Mouse (Mus musculus): ENCODE measurements around the gene Zmym3. TPM values are rescaled to one million over a fixed set of nuclear protein-coding genes. Genes with fewer than 3 reads are reported as not detected.

Gene Zmym3
- polyA plus RNA-seq, 2 experiments: 30.4 to 118 TPM

DNA sequence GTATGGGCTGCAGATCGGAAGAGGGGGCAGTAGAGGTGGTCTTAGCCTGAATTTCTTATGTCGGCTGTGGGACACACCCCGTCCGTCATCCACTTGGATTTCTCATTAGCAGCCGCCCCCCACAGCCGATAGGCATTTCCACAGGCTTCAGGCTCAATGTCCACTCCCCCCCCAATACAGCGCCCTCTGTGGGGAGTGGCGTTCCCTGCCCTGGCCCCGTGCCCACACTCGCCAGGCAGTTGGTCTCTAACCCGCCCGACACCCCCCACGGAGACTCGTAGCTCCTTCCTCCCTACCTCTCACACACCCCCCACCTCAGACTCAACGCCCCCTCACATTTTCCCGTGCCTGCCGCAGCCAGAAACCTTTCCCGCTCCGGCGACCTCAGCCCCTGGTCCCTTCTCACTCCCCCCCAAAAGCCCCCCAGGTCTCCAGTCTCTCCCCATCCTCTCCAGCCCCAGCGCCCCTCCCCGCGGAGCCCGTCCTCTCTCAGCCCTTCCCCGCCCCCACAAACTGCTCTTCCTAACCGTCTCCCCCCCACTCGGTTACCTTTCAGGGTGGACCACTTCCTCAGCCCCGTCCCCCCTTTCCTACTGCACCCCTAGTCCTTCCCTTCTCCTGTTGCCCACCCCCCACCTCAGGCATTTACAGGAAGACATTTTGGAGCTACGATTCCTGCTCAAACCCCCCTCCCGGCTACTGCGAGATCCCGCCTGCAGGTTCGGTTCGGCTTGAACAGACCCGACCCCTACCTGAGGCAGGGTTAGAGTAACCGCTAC lies 1.5 kb downstream of the Zmym3 start:
- Histone ChIP-seq H3K4me1 (ENCODE audit: control insufficient read depth, insufficient read depth, low read length) (no peaks in the 10 kb centered on the region), H3K4me2 (replicated peaks; ENCODE audit: low read depth, low read length, severe bottlenecking) (peak overlapping the region; percentile 60), H3K27ac (replicated peaks; ENCODE audit: low read depth, low read length) (peak overlapping the region; percentile 70), H3K27me3 (ENCODE audit: control insufficient read depth, insufficient read depth, low read length) (no peaks in the 10 kb centered on the region), H3K36me3 (ENCODE audit: control insufficient read depth, insufficient read depth, low read length) (peaks cover 6% of the 10 kb centered on the region), H3K9me3 (ENCODE audit: control insufficient read depth, low read length) (no peaks in the 10 kb centered on the region), H3K4me3 (replicated peaks; ENCODE audit: low read length) (peak overlapping the region; percentile 57), H3K9ac (ENCODE audit: low read depth, low read length, severe bottlenecking) (peak overlapping the region; percentile 70)
- no peak for TF ChIP-seq POLR2A (IDR thresholded peaks at IDR 0.05; ENCODE audit: borderline replicate concordance, extremely low read depth, insufficient read depth, insufficient read length)
- DNase-seq (ENCODE audit: low spot score) (peak; percentile 8), ATAC-seq (ENCODE audit: low FRiP score, low read depth) (peak; percentile 20; the same call in 1 of the 2 replicates)
- WGBS: 25% methylated on average over 35 of the region's 36 CpGs

DNA sequence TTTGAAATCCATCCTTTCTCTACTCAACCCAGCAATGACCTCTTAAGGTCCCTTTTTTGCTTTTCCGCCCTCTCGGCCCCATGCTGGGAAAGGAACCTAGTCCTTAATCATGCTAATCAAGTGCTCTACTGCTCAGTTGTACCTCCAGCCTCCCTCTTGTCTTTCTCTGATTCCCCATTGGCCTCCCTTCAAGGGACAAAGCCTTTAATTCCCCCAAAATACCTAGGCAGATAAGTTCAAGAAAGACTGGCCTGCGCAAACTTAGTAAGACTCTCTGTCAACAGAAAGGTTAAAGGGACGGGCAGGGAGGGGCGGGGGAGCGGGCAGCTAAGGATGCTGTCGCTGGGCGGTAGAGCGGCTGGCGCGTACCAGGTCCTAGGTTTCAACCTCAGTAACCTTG lies 24.2 kb downstream of the Zmym3 start:
- Histone ChIP-seq H3K27ac (replicated peaks; ENCODE audit: low read depth, low read length) (no peak overlapping the region), H3K9me3 (ENCODE audit: control insufficient read depth, low read length) (no peaks in the 10 kb centered on the region), H3K4me2 (replicated peaks; ENCODE audit: low read depth, low read length, severe bottlenecking) (no peak overlapping the region), H3K27me3 (ENCODE audit: control insufficient read depth, insufficient read depth, low read length) (peaks cover 18% of the 10 kb centered on the region), H3K9ac (ENCODE audit: low read depth, low read length, severe bottlenecking) (no peak overlapping the region), H3K4me3 (replicated peaks; ENCODE audit: low read length) (no peak overlapping the region), H3K36me3 (ENCODE audit: control insufficient read depth, insufficient read depth, low read length) (no peaks in the 10 kb centered on the region), H3K4me1 (ENCODE audit: control insufficient read depth, insufficient read depth, low read length) (no peaks in the 10 kb centered on the region)
- ATAC-seq (ENCODE audit: low FRiP score, low read depth): no peak
- DNase-seq (ENCODE audit: low spot score): no peak
- WGBS: 26% methylated on average over 11 of the region's 11 CpGs
- no peak for TF ChIP-seq POLR2A (IDR thresholded peaks at IDR 0.05; ENCODE audit: borderline replicate concordance, extremely low read depth, insufficient read depth, insufficient read length)

DNA sequence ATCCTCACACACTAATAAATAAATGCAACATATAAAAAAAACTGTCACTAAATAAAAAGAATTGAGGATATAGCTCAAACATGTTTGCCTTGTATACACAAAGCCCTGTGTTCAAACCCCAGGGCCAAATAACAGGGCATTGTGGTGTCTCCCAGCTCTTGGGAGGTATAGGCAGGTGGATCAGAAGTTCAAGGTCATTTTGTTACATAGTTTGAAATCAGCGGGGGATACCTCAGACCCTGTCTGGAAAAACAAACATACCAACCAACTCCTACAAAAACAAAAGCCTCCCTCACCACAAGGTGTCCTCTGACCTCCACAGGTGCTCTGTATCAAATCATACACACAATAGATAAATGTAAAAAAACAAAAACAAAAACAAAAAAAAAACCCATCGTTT lies 26.3 kb downstream of the Zmym3 start:
- Histone ChIP-seq H3K4me2 (replicated peaks; ENCODE audit: low read depth, low read length, severe bottlenecking) (no peak overlapping the region), H3K4me1 (ENCODE audit: control insufficient read depth, insufficient read depth, low read length) (no peaks in the 10 kb centered on the region), H3K27me3 (ENCODE audit: control insufficient read depth, insufficient read depth, low read length) (peaks cover 18% of the 10 kb centered on the region), H3K36me3 (ENCODE audit: control insufficient read depth, insufficient read depth, low read length) (no peaks in the 10 kb centered on the region), H3K4me3 (replicated peaks; ENCODE audit: low read length) (no peak overlapping the region), H3K9me3 (ENCODE audit: control insufficient read depth, low read length) (no peaks in the 10 kb centered on the region), H3K9ac (ENCODE audit: low read depth, low read length, severe bottlenecking) (no peak overlapping the region), H3K27ac (replicated peaks; ENCODE audit: low read depth, low read length) (no peak overlapping the region)
- no peak for DNase-seq (ENCODE audit: low spot score)
- ATAC-seq (ENCODE audit: low FRiP score, low read depth): no peak
- WGBS: 66% methylated on average over 2 of the region's 2 CpGs
- no peak for TF ChIP-seq POLR2A (IDR thresholded peaks at IDR 0.05; ENCODE audit: borderline replicate concordance, extremely low read depth, insufficient read depth, insufficient read length)

GRCm38 (mm10) chrX:101388866-101389537 lies 31.6 kb downstream of the Zmym3 start:
- TF ChIP-seq POLR2A (IDR thresholded peaks at IDR 0.05; ENCODE audit: borderline replicate concordance, extremely low read depth, insufficient read depth, insufficient read length): no peak
- Histone ChIP-seq H3K9me3 (ENCODE audit: control insufficient read depth, low read length) (no peaks in the 10 kb centered on the region), H3K27me3 (ENCODE audit: control insufficient read depth, insufficient read depth, low read length) (peaks cover 12% of the 10 kb centered on the region), H3K36me3 (ENCODE audit: control insufficient read depth, insufficient read depth, low read length) (no peaks in the 10 kb centered on the region), H3K9ac (ENCODE audit: low read depth, low read length, severe bottlenecking) (no peak overlapping the region), H3K4me1 (ENCODE audit: control insufficient read depth, insufficient read depth, low read length) (no peaks in the 10 kb centered on the region), H3K4me2 (replicated peaks; ENCODE audit: low read depth, low read length, severe bottlenecking) (no peak overlapping the region), H3K4me3 (replicated peaks; ENCODE audit: low read length) (no peak overlapping the region), H3K27ac (replicated peaks; ENCODE audit: low read depth, low read length) (no peak overlapping the region)
- DNase-seq (ENCODE audit: low spot score) (no peak), ATAC-seq (ENCODE audit: low FRiP score, low read depth) (no peak)
- WGBS: 76% methylated on average over 5 of the region's 5 CpGs

DNA sequence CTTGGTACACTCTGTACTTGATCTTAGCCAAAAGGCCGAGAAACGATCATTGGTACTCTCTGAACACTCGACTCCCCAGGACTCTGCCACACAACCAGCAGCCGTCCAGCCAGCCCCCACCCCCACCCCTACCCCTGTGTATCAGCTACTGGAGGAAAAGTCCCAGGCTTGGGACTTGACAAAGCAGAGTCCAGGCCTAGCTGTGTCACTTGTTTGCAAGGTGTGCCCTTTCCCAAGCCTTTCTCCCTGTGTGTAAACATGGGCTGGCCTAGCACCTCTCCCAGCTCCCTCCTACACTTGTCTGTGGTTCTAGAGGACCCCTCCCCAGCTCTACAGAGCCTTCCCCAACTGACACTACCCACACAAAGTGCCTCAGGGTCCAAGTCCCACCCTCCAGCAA lies 34.4 kb downstream of the Zmym3 start:
- WGBS: 27% methylated on average over 4 of the region's 4 CpGs
- DNase-seq (ENCODE audit: low spot score): no peak
- Histone ChIP-seq H3K27ac (replicated peaks; ENCODE audit: low read depth, low read length) (no peak overlapping the region), H3K27me3 (ENCODE audit: control insufficient read depth, insufficient read depth, low read length) (peaks cover 21% of the 10 kb centered on the region), H3K9me3 (ENCODE audit: control insufficient read depth, low read length) (no peaks in the 10 kb centered on the region), H3K9ac (ENCODE audit: low read depth, low read length, severe bottlenecking) (no peak overlapping the region), H3K4me3 (replicated peaks; ENCODE audit: low read length) (no peak overlapping the region), H3K36me3 (ENCODE audit: control insufficient read depth, insufficient read depth, low read length) (no peaks in the 10 kb centered on the region), H3K4me2 (replicated peaks; ENCODE audit: low read depth, low read length, severe bottlenecking) (no peak overlapping the region), H3K4me1 (ENCODE audit: control insufficient read depth, insufficient read depth, low read length) (no peaks in the 10 kb centered on the region)
- TF ChIP-seq POLR2A (IDR thresholded peaks at IDR 0.05; ENCODE audit: borderline replicate concordance, extremely low read depth, insufficient read depth, insufficient read length): no peak
- no peak for ATAC-seq (ENCODE audit: low FRiP score, low read depth)
